Mouse (Mus musculus): ENCODE measurements at regions not wholly inside any gene's neighbourhood (a gene's known extent, or its start where the extent isn't known, plus 50 kb on each side); places are given as distances from the start of the nearest gene placed in this dataset.

DNA sequence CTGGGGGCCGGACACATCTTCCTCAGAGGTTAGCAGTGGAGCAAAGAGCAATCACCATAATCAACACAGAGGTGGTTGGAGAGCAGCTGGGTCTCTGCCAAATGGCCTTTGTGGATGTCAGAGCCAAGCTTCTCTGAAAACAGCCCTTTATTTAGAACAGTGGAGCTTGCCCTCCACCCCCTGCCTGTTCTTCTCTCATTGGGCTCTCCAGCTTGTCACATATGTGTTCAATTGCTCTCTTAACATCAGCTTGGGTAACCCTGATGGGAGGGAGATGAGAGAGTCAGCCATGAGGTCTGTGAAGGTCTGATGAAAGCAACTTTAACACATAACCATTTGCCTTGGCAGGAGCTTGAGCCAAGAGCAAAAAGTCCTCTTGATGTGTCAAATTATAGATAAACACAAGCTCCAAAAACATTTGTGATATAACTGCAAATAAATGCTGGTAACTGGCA is 140.1 kb upstream of the Spdl1 start:
- peak; percentile 16 for DNase-seq (ENCODE audit: low read depth)
- TF ChIP-seq POLR2A (IDR thresholded peaks at IDR 0.05; ENCODE audit: borderline replicate concordance, extremely low read depth, insufficient read depth, insufficient read length, poor library complexity, severe bottlenecking) (no peak), CTCF (IDR thresholded peaks at IDR 0.05; ENCODE audit: borderline replicate concordance, extremely low read depth, insufficient read depth, insufficient read length) (no peak)

DNA sequence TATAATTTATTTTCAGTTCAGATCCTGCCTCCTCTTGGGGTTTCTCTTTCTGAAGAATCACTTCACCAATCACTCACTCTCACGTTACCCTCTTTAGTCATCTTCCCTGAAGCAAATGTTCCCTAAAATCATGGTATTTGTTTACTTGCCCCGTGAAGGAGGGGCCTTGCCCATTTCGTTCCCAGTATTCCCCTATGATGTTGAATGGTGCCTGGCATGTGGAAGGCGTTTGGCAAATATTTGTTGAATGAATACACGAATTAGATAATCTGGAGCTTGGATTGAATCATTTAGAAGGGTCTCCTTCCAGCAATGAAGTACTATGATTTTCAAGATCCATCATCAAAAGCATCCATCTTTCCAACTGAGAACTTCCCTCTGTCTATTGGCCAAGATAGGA is 139.6 kb upstream of the Spdl1 start:
- TF ChIP-seq CTCF (IDR thresholded peaks at IDR 0.05; ENCODE audit: borderline replicate concordance, extremely low read depth, insufficient read depth, insufficient read length) (no peak), POLR2A (IDR thresholded peaks at IDR 0.05; ENCODE audit: borderline replicate concordance, extremely low read depth, insufficient read depth, insufficient read length, poor library complexity, severe bottlenecking) (no peak)

DNA sequence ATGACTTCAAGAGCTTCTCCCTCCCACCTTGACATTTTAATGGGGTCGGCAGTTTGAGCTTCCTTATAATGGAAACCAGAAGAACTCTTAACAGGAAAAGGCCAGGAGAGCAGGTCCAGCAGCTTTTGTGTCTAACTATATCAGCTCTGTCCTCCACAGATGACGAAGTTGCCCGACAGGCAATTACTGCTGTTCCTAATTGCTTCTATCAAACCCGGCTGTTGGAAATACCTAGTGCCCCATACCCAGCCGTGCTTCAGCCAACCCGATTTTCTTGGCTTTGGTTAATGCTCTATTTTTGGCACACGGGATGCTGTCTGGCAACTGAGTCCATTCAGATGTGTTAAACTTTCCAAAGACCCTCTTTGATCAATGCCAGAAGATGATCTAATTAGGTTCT is 125.8 kb upstream of the Spdl1 start:
- TF ChIP-seq POLR2A (IDR thresholded peaks at IDR 0.05; ENCODE audit: borderline replicate concordance, extremely low read depth, insufficient read depth, insufficient read length, poor library complexity, severe bottlenecking) (no peak), CTCF (IDR thresholded peaks at IDR 0.05; ENCODE audit: borderline replicate concordance, extremely low read depth, insufficient read depth, insufficient read length) (no peak)
- peak; percentile 90 for DNase-seq (ENCODE audit: low read depth)

More for the DNA sequence above, 139.6 kb upstream of the Spdl1 start:
- DNase-seq (ENCODE audit: low read depth), result no peak

DNA sequence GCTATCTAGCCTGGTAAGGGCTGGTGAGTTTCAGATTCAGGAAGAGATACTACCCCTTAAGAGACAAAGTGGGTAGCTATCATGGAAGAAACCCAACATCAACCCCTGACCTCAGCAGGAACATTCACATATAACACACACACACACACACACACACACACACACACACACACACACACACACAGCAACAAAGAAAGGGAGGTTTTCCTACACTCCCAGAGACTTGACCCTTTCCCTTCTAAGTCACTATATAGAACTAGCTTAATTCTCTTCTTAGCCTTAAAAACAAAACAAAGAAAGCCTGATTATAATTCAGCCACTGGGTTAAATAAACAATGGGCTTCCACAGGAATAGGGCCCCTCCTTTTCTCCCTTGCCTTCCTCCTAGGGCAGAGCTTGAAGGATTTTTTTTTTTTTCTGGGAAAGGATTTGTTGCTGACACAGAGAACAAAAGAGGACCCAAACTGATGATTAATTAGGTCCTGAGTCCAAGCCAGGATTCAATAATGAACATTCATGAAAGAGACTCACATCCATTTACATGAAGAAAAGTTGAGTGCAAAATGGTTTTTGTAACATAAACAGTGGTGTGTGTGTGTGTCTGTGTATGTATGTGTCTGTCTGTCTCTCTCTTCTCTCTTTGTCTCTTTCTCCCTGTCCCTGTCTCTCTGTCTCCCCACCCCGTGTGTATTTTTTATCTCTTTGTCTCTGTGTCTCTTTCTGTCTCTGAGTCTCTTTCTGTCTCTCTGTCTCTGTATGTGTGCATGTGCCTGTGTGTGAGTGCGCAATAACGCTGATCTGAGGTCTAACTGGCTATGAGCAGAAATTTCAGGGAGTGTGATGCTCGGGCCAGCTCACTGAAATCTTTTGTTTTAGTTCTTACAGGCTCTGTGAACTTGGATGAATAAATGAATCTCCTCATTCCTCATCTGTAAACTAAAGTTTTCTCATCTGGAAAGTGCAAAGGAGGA is 108.3 kb upstream of the Spdl1 start:
- no peak for TF ChIP-seq CTCF (IDR thresholded peaks at IDR 0.05; ENCODE audit: borderline replicate concordance, extremely low read depth, insufficient read depth, insufficient read length)
- no peak for TF ChIP-seq POLR2A (IDR thresholded peaks at IDR 0.05; ENCODE audit: borderline replicate concordance, extremely low read depth, insufficient read depth, insufficient read length, poor library complexity, severe bottlenecking)
- DNase-seq (ENCODE audit: low read depth), result peak; percentile 92

DNA sequence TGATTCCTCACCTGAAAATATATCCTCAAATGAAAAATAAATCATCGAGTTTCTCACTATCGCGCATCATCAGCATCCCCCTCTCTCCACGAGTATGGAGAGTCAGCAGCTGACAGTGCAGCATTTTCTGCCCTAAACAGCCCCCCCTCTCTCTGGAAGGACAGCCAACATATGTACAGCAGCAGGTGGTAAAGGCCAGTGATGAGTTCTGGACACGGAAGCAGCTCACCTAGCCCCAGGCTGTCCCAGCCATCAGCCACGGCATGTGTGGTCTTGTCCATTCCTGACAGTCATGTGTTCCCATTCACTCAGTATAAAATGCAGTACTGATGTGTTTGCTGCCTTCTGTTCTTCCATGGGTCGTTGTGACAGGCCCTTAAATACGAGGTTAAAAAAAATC is 106.7 kb upstream of the Spdl1 start:
- no peak for TF ChIP-seq POLR2A (IDR thresholded peaks at IDR 0.05; ENCODE audit: borderline replicate concordance, extremely low read depth, insufficient read depth, insufficient read length, poor library complexity, severe bottlenecking)
- peak; percentile 33 for DNase-seq (ENCODE audit: low read depth)

DNA sequence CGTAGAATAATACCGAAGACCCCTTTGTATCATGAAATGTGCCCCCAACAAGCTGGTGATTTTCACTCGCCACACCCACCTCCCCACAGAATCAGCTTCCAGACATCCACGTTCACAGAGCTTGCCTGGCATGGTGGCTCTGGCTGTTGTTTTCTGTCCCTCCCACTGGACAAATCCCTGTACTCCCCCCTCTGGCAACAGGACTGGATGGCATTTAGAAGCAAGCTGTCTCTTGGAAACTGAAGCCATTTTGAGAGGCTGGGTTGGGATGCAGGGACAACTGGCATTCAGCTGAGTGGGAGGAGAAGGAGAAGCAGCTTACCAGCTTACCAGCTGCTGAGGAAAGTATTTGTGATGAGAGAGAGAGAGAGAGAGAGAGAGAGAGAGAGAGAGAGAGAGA is 105.6 kb upstream of the Spdl1 start:
- DNase-seq (ENCODE audit: low read depth), result peak; percentile 48
- no peak for TF ChIP-seq CTCF (IDR thresholded peaks at IDR 0.05; ENCODE audit: borderline replicate concordance, extremely low read depth, insufficient read depth, insufficient read length)
- TF ChIP-seq POLR2A (IDR thresholded peaks at IDR 0.05; ENCODE audit: borderline replicate concordance, extremely low read depth, insufficient read depth, insufficient read length, poor library complexity, severe bottlenecking), result no peak

DNA sequence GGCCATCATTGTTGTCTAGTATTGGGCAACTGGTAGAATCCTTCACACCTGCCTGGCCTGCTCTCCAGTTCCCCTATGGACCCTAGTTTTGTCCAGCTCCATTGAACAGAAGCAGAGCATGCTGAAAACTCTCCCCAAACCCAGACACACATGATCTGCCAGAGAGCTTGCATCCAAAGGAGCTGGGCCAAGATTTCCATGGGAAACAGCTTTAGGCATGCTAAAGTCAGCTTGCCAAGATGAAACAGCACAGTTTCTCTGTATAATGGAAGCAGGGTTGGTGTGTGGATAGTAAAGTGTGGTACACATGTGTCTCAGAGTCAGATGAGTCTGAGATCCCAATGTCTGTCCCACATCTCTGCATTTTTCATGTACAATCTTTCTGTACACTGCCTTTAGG is 98.8 kb upstream of the Spdl1 start:
- peak; percentile 63 for DNase-seq (ENCODE audit: low read depth)

DNA sequence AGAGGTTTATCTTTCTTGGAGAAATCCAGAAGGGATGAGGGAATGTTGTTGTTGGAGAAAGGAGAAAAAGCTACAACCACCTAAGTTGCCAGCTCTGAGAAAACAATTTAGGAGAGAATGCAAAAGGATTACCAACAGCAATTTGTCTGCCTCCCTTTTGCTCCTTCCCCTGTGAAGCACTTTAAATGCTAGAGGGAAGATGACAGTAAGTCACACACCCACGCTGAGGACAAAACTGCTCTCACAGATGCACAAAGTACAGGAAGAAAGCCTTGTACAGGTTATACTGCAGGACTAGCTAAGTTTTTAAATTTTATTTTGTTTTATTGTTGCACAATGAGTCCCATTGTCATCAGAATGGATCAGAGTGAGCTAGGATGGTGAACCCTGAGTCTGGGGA is 83.7 kb upstream of the Spdl1 start:
- TF ChIP-seq CTCF (IDR thresholded peaks at IDR 0.05; ENCODE audit: borderline replicate concordance, extremely low read depth, insufficient read depth, insufficient read length), result no peak
- no peak for TF ChIP-seq POLR2A (IDR thresholded peaks at IDR 0.05; ENCODE audit: borderline replicate concordance, extremely low read depth, insufficient read depth, insufficient read length, poor library complexity, severe bottlenecking)
- DNase-seq (ENCODE audit: low read depth), result no peak

More for the DNA sequence above, 98.8 kb upstream of the Spdl1 start:
- TF ChIP-seq POLR2A (IDR thresholded peaks at IDR 0.05; ENCODE audit: borderline replicate concordance, extremely low read depth, insufficient read depth, insufficient read length, poor library complexity, severe bottlenecking) (no peak), CTCF (IDR thresholded peaks at IDR 0.05; ENCODE audit: borderline replicate concordance, extremely low read depth, insufficient read depth, insufficient read length) (no peak)

DNA sequence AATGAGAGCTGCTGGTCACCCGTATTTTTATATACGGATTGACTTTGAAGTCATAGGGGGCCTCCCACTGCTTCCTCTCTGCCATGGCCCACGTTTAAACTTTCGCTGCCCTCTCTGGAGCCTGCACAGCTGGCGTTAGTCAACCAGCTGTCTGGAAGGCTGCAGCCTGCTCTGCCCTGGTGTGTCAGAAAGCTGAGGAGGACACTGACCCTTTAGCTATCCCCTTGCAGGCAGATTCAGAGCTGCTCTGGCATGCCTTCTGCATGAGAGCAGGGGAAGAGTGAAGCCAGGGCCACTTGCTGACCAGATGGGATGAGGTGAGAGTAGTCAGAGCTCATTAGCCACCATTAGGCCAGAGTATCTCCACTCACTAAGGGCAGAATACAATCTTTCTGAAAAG is 76.4 kb upstream of the Spdl1 start:
- DNase-seq (ENCODE audit: low read depth), result no peak
- TF ChIP-seq CTCF (IDR thresholded peaks at IDR 0.05; ENCODE audit: borderline replicate concordance, extremely low read depth, insufficient read depth, insufficient read length), result no peak
- no peak for TF ChIP-seq POLR2A (IDR thresholded peaks at IDR 0.05; ENCODE audit: borderline replicate concordance, extremely low read depth, insufficient read depth, insufficient read length, poor library complexity, severe bottlenecking)

DNA sequence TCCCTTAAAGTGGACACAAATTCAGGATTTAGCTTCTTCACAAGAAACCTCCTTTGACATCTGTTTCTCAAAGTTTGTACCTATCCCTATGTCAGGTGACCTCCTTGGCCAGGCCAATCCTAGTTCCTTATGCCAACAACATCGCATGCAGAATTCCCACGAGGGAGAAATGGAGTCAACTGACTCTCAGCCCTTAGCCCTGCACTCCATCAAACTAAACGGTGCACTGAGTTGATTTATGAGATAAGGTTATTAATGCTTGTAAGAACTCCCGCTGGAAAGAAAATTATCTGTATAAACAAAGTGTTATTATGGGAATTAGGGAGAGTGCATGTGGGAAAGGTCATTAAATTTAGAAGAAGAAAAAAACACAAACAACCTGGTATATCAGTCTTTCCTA is 70.8 kb upstream of the Spdl1 start:
- TF ChIP-seq CTCF (IDR thresholded peaks at IDR 0.05; ENCODE audit: borderline replicate concordance, extremely low read depth, insufficient read depth, insufficient read length) (no peak), POLR2A (IDR thresholded peaks at IDR 0.05; ENCODE audit: borderline replicate concordance, extremely low read depth, insufficient read depth, insufficient read length, poor library complexity, severe bottlenecking) (no peak)
- no peak for DNase-seq (ENCODE audit: low read depth)

DNA sequence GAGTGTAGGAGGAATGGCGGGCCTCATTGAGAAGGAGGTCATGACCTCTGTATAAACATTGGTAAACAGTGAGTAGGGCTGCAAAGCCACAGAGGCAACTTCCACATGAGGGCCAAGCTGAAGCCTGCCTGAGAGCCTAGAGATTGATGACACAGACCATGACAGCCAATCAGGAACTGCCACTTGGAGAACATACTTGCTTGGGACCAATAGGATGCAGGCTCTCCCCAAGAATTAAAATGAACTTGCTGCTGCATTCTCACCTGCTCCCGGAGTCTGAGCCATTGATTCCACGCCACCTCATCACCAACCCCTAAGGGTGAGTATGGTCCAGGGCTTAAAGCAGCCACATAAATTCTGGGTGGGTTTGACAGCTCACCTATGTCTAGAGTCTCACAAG is 66.0 kb upstream of the Spdl1 start:
- peak; percentile 13 for DNase-seq (ENCODE audit: low read depth)
- TF ChIP-seq POLR2A (IDR thresholded peaks at IDR 0.05; ENCODE audit: borderline replicate concordance, extremely low read depth, insufficient read depth, insufficient read length, poor library complexity, severe bottlenecking), result no peak
- TF ChIP-seq CTCF (IDR thresholded peaks at IDR 0.05; ENCODE audit: borderline replicate concordance, extremely low read depth, insufficient read depth, insufficient read length), result no peak

DNA sequence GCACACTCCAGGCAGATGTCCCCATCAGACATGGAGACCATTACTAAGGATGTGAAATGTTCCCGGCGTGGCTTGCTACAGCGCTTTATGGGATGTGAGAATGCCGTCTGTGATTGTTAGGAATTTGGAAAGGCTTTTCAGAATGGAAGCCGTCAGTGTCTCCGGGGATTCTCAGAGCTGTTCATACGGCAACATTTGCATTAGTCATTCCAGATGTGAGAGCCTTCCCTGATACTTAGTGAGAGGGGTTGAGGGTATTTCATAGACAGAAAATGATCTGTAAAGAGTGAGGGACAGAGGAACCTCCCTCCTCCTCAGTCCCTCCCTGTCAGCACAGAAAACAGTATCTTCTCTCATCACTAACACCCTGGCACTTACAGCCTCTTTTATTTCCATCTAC is 62.2 kb upstream of the Spdl1 start:
- TF ChIP-seq CTCF (IDR thresholded peaks at IDR 0.05; ENCODE audit: borderline replicate concordance, extremely low read depth, insufficient read depth, insufficient read length) (no peak), POLR2A (IDR thresholded peaks at IDR 0.05; ENCODE audit: borderline replicate concordance, extremely low read depth, insufficient read depth, insufficient read length, poor library complexity, severe bottlenecking) (no peak)
- DNase-seq (ENCODE audit: low read depth), result no peak
